Mouse (Mus musculus) lung, postnatal 0 days (tissue): ENCODE results near the gene Pld1.

Source experiments
- CTCF ChIP-seq: IDR thresholded peaks from 2 replicates; pipeline ENCODE4 v1.5.1; 2016; ENCODE audit warnings: antibody characterized with exemption, mild to moderate bottlenecking
- EP300 ChIP-seq: IDR thresholded peaks from 2 replicates; pipeline ENCODE4 v1.6.1; 2016; ENCODE audit warnings: antibody characterized with exemption, mild to moderate bottlenecking, control low read depth

DNA sequence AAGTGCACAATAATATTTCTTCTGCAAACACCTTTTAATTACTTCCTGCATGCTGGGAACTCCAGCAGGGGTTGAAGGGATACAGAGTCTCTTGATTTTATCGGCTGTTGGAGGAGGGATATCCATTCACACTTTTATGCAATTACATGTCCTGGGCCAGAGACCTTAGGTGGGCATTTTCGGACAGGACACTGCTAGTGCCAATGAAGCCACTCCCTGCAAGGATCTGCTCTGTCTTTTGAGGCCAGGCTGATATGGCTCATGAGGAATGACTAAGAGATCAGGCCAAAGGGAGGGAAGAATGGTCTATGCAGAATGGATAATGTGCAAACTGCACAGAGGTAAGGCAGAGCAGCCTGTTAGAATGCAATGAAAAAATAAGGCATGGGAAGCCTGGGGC is 145.8 kb downstream of the Pld1 start:
- TF ChIP-seq CTCF, result no peak
- no peak for TF ChIP-seq EP300
